Mouse (Mus musculus): ENCODE measurements around the gene Hoxc9. TPM values are rescaled to one million over a fixed set of nuclear protein-coding genes. Genes with fewer than 3 reads are reported as not detected.

Hoxc9 gene
- polyA plus RNA-seq, 1 experiment from 2014 or later = not detected

DNA sequence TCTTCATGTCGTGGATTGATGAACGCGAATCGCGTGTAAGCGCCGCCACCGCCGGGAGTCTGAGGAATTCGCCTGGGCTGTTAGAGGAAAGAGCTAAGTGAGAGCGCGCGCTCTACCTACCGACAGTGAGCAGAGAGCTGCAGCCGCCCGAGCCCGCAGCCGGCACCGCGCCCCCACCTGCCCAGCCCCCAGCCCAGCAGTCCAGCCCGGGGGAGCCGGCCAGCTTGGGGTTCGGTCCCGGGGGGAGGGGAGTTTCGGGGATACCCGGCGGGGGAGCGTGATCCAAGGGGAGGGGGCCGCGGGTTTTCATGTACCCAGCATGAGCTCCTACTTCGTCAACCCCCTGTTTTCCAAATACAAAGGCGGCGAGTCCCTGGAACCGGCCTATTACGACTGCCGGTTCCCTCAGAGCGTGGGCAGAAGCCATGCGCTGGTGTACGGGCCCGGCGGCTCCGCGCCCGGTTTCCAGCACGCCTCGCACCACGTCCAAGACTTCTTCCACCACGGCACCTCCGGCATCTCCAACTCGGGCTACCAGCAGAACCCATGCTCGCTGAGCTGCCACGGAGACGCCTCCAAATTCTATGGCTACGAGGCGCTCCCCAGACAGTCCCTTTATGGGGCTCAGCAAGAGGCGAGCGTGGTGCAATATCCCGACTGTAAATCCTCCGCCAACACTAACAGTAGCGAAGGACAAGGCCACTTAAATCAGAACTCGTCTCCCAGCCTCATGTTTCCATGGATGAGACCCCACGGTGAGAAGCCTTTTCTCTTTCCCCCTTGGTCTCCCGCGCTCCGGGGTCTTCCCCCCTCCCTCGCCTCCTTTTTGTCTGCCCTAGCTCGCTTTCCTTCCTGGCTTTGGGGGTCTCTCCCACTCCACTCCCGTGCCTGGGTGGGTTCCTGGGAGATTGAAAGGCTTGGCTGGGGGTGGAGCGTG is 14.5 kb downstream of the Hoxc9 start, which contains the start of gene Hoxc8:
Gene Hoxc8, plus strand, starts transcription at position 147 of the 937 bp plus-strand sequence.
- ATAC-seq (ENCODE audit: low FRiP score) = no peak
- peak; percentile 94 for DNase-seq (ENCODE audit: low spot score, missing footprints)
- H3K4me1 ChIP-seq (ENCODE audit: control insufficient read depth, insufficient read depth, low read length) = no peaks in the 10 kb centered on the region
- WGBS = 1% methylated on average over 69 of the region's 69 CpGs
- H3K36me3 ChIP-seq (ENCODE audit: control insufficient read depth, insufficient read depth, low read length) = no peaks in the 10 kb centered on the region
- no peak within 1 kb of the TSS for H3K4me2 ChIP-seq
- peaks cover 98% of the 10 kb centered on the region for H3K27me3 ChIP-seq (ENCODE audit: control insufficient read depth, insufficient read depth, low read length)
- H3K9me3 ChIP-seq (ENCODE audit: control insufficient read depth, low read length) = no peaks in the 10 kb centered on the region
- no peak within 1 kb of the TSS for H3K9ac ChIP-seq (ENCODE audit: low read length)
- H3K4me3 ChIP-seq (ENCODE audit: low read depth, low read length) = no peak within 1 kb of the TSS
- H3K27ac ChIP-seq (ENCODE audit: low read depth, low read length) = no peak within 1 kb of the TSS

GRCm38 (mm10) chr15:102991782-102992181 is 15.5 kb downstream of the Hoxc9 start:
- H3K36me3 ChIP-seq (ENCODE audit: control insufficient read depth, insufficient read depth, low read length) = no peaks in the 10 kb centered on the region
- no peak overlapping the region for H3K4me2 ChIP-seq
- no peak overlapping the region for H3K27ac ChIP-seq (ENCODE audit: low read depth, low read length)
- DNase-seq (ENCODE audit: low spot score, missing footprints) (peak; percentile 91), ATAC-seq (ENCODE audit: low FRiP score) (no peak)
- no peak overlapping the region for H3K9ac ChIP-seq (ENCODE audit: low read length)
- 2% methylated on average over 7 of the region's 7 CpGs for WGBS
- H3K4me3 ChIP-seq (ENCODE audit: low read depth, low read length) = no peak overlapping the region
- H3K4me1 ChIP-seq (ENCODE audit: control insufficient read depth, insufficient read depth, low read length) = no peaks in the 10 kb centered on the region
- H3K9me3 ChIP-seq (ENCODE audit: control insufficient read depth, low read length) = no peaks in the 10 kb centered on the region
- peaks cover 98% of the 10 kb centered on the region for H3K27me3 ChIP-seq (ENCODE audit: control insufficient read depth, insufficient read depth, low read length)

DNA sequence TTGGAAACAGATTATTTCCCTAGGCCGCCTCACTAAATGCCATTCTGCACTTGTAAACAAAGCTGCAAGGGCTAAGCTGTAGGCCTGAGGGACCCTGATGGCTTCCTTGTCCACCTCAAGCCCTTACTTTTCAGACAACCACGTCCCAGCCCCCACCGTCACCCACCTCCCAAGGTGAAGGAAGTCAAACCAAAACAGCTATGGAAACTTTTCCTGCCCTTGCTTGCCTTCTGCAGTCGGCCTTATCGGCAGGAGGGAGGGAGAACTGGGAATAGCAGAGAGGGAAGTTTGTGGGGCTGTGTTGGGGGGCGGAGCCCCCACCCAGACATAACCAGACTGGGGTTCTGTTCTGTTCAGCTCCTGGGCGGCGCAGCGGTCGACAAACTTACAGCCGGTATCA is 16.0 kb downstream of the Hoxc9 start:
- peak; percentile 90 for DNase-seq (ENCODE audit: low spot score, missing footprints)
- Histone ChIP-seq H3K4me3 (ENCODE audit: low read depth, low read length) (no peak overlapping the region), H3K9me3 (ENCODE audit: control insufficient read depth, low read length) (no peaks in the 10 kb centered on the region), H3K4me1 (ENCODE audit: control insufficient read depth, insufficient read depth, low read length) (no peaks in the 10 kb centered on the region), H3K27me3 (ENCODE audit: control insufficient read depth, insufficient read depth, low read length) (peaks cover 98% of the 10 kb centered on the region), H3K27ac (ENCODE audit: low read depth, low read length) (no peak overlapping the region), H3K36me3 (ENCODE audit: control insufficient read depth, insufficient read depth, low read length) (no peaks in the 10 kb centered on the region), H3K9ac (ENCODE audit: low read length) (no peak overlapping the region), H3K4me2 (no peak overlapping the region)
- no peak for ATAC-seq (ENCODE audit: low FRiP score)
- WGBS = 2% methylated on average over 11 of the region's 11 CpGs

DNA sequence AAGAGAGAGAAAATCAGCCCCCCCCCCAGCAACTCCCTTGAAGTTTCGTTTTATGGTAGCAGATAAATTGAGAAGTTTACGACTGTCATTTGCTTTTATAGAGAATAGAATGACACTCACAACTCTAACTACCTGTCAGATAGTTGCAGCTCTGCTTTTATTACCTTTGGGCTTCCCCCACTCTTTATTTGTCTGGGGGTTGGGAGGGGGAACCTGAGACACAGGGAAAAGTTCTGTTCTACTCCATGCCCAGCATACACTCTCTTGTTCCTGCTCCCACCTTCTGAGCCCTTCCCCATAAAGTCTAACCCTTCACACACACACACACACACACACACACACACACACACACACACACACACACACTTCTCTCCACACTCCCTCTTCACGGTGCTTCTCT is 16.6 kb downstream of the Hoxc9 start:
- DNase-seq (ENCODE audit: low spot score, missing footprints) = no peak
- Histone ChIP-seq H3K9me3 (ENCODE audit: control insufficient read depth, low read length) (no peaks in the 10 kb centered on the region), H3K27me3 (ENCODE audit: control insufficient read depth, insufficient read depth, low read length) (peaks cover 98% of the 10 kb centered on the region), H3K27ac (ENCODE audit: low read depth, low read length) (no peak overlapping the region), H3K4me2 (no peak overlapping the region), H3K36me3 (ENCODE audit: control insufficient read depth, insufficient read depth, low read length) (no peaks in the 10 kb centered on the region), H3K4me3 (ENCODE audit: low read depth, low read length) (no peak overlapping the region), H3K9ac (ENCODE audit: low read length) (no peak overlapping the region), H3K4me1 (ENCODE audit: control insufficient read depth, insufficient read depth, low read length) (no peaks in the 10 kb centered on the region)
- WGBS = 2% methylated on average over 3 of the region's 3 CpGs
- ATAC-seq (ENCODE audit: low FRiP score) = no peak

GRCm38 (mm10) chr15:102996548-102996947 is 20.3 kb downstream of the Hoxc9 start:
- H3K4me2 ChIP-seq = no peak overlapping the region
- H3K9ac ChIP-seq (ENCODE audit: low read length) = no peak overlapping the region
- no peaks in the 10 kb centered on the region for H3K9me3 ChIP-seq (ENCODE audit: control insufficient read depth, low read length)
- peaks cover 98% of the 10 kb centered on the region for H3K27me3 ChIP-seq (ENCODE audit: control insufficient read depth, insufficient read depth, low read length)
- no peak overlapping the region for H3K27ac ChIP-seq (ENCODE audit: low read depth, low read length)
- H3K4me1 ChIP-seq (ENCODE audit: control insufficient read depth, insufficient read depth, low read length) = peaks cover 4% of the 10 kb centered on the region; the same call in 1 of the 2 replicates
- no peaks in the 10 kb centered on the region for H3K36me3 ChIP-seq (ENCODE audit: control insufficient read depth, insufficient read depth, low read length)
- no peak for DNase-seq (ENCODE audit: low spot score, missing footprints)
- WGBS = 0% methylated on average over 9 of the region's 9 CpGs
- ATAC-seq (ENCODE audit: low FRiP score) = no peak
- no peak overlapping the region for H3K4me3 ChIP-seq (ENCODE audit: low read depth, low read length)

DNA sequence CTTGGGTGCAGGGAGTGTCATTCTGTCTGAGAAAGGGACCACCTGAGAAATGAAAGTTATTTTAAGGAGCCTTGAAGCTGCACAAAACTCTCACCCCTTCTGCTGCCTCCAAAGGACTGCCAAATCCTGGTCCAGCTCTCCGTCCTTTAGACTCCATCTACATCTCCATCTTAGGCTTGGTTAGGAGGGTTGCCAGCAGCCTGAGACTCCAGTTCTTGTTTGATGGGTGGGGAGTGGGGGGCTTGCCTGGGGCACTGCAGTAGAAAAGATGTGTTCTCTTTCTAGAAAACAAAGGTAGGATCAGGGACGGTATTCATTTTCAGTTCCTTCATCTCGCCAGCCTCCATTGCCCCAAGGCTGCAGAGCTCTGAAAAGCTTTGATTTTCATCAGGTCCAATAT is 21.2 kb downstream of the Hoxc9 start:
- no peak overlapping the region for H3K4me2 ChIP-seq
- ATAC-seq (ENCODE audit: low FRiP score) (no peak), DNase-seq (ENCODE audit: low spot score, missing footprints) (no peak)
- H3K9me3 ChIP-seq (ENCODE audit: control insufficient read depth, low read length) = no peaks in the 10 kb centered on the region
- H3K27ac ChIP-seq (ENCODE audit: low read depth, low read length) = no peak overlapping the region
- H3K4me1 ChIP-seq (ENCODE audit: control insufficient read depth, insufficient read depth, low read length) = peaks cover 4% of the 10 kb centered on the region; the same call in 1 of the 2 replicates
- no peak overlapping the region for H3K4me3 ChIP-seq (ENCODE audit: low read depth, low read length)
- 3% methylated on average over 3 of the region's 3 CpGs for WGBS
- H3K9ac ChIP-seq (ENCODE audit: low read length) = no peak overlapping the region
- no peaks in the 10 kb centered on the region for H3K36me3 ChIP-seq (ENCODE audit: control insufficient read depth, insufficient read depth, low read length)
- peaks cover 98% of the 10 kb centered on the region for H3K27me3 ChIP-seq (ENCODE audit: control insufficient read depth, insufficient read depth, low read length)

DNA sequence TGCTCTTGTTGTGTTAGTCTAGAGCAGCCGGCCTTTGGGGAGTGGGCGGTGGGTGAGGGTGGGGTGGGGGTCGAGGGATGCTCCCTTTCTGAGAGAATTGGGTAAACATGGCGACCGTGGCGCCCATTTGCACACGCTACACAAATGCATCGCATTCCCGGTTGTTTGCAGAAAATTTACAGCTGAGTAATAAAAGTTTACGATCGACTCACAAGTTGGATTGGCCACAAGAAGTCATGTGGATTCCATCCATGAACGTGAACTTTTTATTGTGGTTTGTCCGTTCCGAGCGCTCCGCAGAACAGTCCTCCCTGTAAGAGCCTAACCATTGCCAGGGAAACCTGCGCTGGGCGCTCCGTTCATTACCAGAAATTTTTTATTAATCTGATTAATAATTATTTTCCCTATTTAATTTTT is 21.7 kb downstream of the Hoxc9 start, which contains the start of gene Hoxc6:
Gene Hoxc6, plus strand, starts transcription at position 319 of the 417 bp plus-strand sequence.
- Histone ChIP-seq H3K36me3 (ENCODE audit: control insufficient read depth, insufficient read depth, low read length) (no peaks in the 10 kb centered on the region), H3K4me1 (ENCODE audit: control insufficient read depth, insufficient read depth, low read length) (peaks cover 4% of the 10 kb centered on the region; the same call in 1 of the 2 replicates), H3K27me3 (ENCODE audit: control insufficient read depth, insufficient read depth, low read length) (peaks cover 98% of the 10 kb centered on the region), H3K9ac (ENCODE audit: low read length) (no peak within 1 kb of the TSS), H3K4me3 (ENCODE audit: low read depth, low read length) (no peak within 1 kb of the TSS; the same call in 1 of the 2 replicates), H3K9me3 (ENCODE audit: control insufficient read depth, low read length) (no peaks in the 10 kb centered on the region), H3K4me2 (peak within 1 kb of the TSS; percentile 43; the same call in 1 of the 2 replicates), H3K27ac (ENCODE audit: low read depth, low read length) (no peak within 1 kb of the TSS)
- ATAC-seq (ENCODE audit: low FRiP score) (no peak), DNase-seq (ENCODE audit: low spot score, missing footprints) (no peak)
- under 1% methylated on average over 19 of the region's 19 CpGs for WGBS

GRCm38 (mm10) chr15:102998608-102999182 is 22.5 kb downstream of the Hoxc9 start:
- H3K27me3 ChIP-seq (ENCODE audit: control insufficient read depth, insufficient read depth, low read length) = peaks cover 98% of the 10 kb centered on the region
- H3K4me2 ChIP-seq = no peak overlapping the region; the same call in 1 of the 2 replicates
- H3K4me1 ChIP-seq (ENCODE audit: control insufficient read depth, insufficient read depth, low read length) = peaks cover 4% of the 10 kb centered on the region; the same call in 1 of the 2 replicates
- no peak for ATAC-seq (ENCODE audit: low FRiP score)
- under 1% methylated on average over 19 of the region's 19 CpGs for WGBS
- H3K4me3 ChIP-seq (ENCODE audit: low read depth, low read length) = no peak overlapping the region
- H3K27ac ChIP-seq (ENCODE audit: low read depth, low read length) = no peak overlapping the region
- peak; percentile 95 for DNase-seq (ENCODE audit: low spot score, missing footprints)
- no peaks in the 10 kb centered on the region for H3K36me3 ChIP-seq (ENCODE audit: control insufficient read depth, insufficient read depth, low read length)
- H3K9me3 ChIP-seq (ENCODE audit: control insufficient read depth, low read length) = no peaks in the 10 kb centered on the region
- no peak overlapping the region for H3K9ac ChIP-seq (ENCODE audit: low read length)

Data from midbrain, embryonic 11.5 days (tissue).